Mouse (Mus musculus) liver, embryonic 12.5 days (tissue): ENCODE measurements around the gene Snrnp48. TPM values are rescaled to one million over a fixed set of nuclear protein-coding genes. Genes with fewer than 3 reads are reported as not detected.

Source experiments
- ATAC-seq: fragments of 200-750 bp; cut with Nextera tagmentation; 2 replicates; pipeline ENCODE4 v1.8.0; 2017; ENCODE audit warnings: moderate number of reproducible peaks, mild to moderate bottlenecking, moderate library complexity
- H3K27ac ChIP-seq: fragments of 300-500 bp; sonication (generic); 2 replicates; pipeline ENCODE4 v1.5.1; 2016; ENCODE audit warnings: mild to moderate bottlenecking
- H3K27me3 ChIP-seq: fragments of 300-500 bp; sonication (generic); replicated peaks from 2 replicates; pipeline ENCODE4 v1.6.1; 2016; ENCODE audit warnings: mild to moderate bottlenecking, moderate library complexity
- H3K36me3 ChIP-seq: fragments of 300-500 bp; sonication (generic); 2 replicates; pipeline ENCODE4 v1.6.1; 2016; ENCODE audit warnings: mild to moderate bottlenecking, moderate library complexity
- H3K4me1 ChIP-seq: fragments of 300-500 bp; sonication (generic); 2 replicates; pipeline ENCODE4 v1.6.1; 2016
- H3K4me2 ChIP-seq: fragments of 300-500 bp; sonication (generic); 2 replicates; pipeline ENCODE4 v1.6.1; 2016; ENCODE audit warnings: mild to moderate bottlenecking, moderate library complexity
- H3K4me3 ChIP-seq: fragments of 300-500 bp; sonication (generic); 2 replicates; pipeline ENCODE4 v1.5.1; 2016; ENCODE audit warnings: mild to moderate bottlenecking, moderate library complexity
- H3K9ac ChIP-seq: fragments of 300-500 bp; sonication (generic); 2 replicates; pipeline ENCODE4 v1.6.1; 2016; ENCODE audit warnings: mild to moderate bottlenecking, moderate library complexity
- H3K9me3 ChIP-seq: fragments of 300-500 bp; sonication (generic); replicated peaks from 2 replicates; pipeline ENCODE4 v1.6.1; 2016; ENCODE audit warnings: mild to moderate bottlenecking, moderate library complexity
- WGBS: fragments of 180-500 bp; shearing (Covaris S2); methylation state at CpG from one replicate; pipeline ENCODE4 v1.1.7; 2016; ENCODE audit not compliant: insufficient replicate concordance; 5-methylcytosine and 5-hydroxymethylcytosine counted together
- polyA plus RNA-seq: library from polyadenylated mRNA; unstranded; fragments of >200 nt; fragmentation: Nextera tagmentation; extraction: Ambion mirVana; gene quantifications from 2 replicates; pipeline ENCODE4 v1.2.1, GENCODE M21; 2016

The Snrnp48 gene
- polyA plus RNA-seq, 1 experiment from 2014 or later: 19.3 TPM

- WGBS: 43% methylated on average over 3 of the region's 3 CpGs
- H3K9me3 ChIP-seq: no peaks in the 10 kb centered on the region
- no peak for ATAC-seq
Measured at GRCm38 (mm10) chr13:38272624-38273023, 67.9 kb downstream of the Snrnp48 start.

More at GRCm38 (mm10) chr13:38272624-38273023, 67.9 kb downstream of the Snrnp48 start:
- Histone ChIP-seq H3K36me3 (no peaks in the 10 kb centered on the region), H3K4me1 (no peaks in the 10 kb centered on the region), H3K27ac (no peak overlapping the region), H3K27me3 (no peaks in the 10 kb centered on the region), H3K4me2 (no peak overlapping the region), H3K9ac (no peak overlapping the region), H3K4me3 (no peak overlapping the region)

Other genes with a start within 250 kb of the Snrnp48 start
- 103 and 107 TPM in 2 replicates for gene Ssr1, start 210.7 kb upstream of the Snrnp48 start, polyA plus RNA-seq
- 33.9 TPM in 2 replicates for gene Riok1, start 167.9 kb upstream of the Snrnp48 start, polyA plus RNA-seq
- gene Cage1, start 167.9 kb upstream of the Snrnp48 start, polyA plus RNA-seq: 0.80 and 0.88 TPM in 2 replicates
- 2.1 and 2.3 TPM in 2 replicates for gene Dsp, start 53.6 kb upstream of the Snrnp48 start, polyA plus RNA-seq
- gene Bmp6, start 140.2 kb downstream of the Snrnp48 start, polyA plus RNA-seq: 0.51 and 0.91 TPM in 2 replicates